Mouse (Mus musculus) neutrophil, adult 59 days (primary cell): ENCODE results near the gene 2900026A02Rik. TPM values are rescaled to one million over a fixed set of nuclear protein-coding genes. Genes with fewer than 3 reads are reported as not detected.

Experiments used
- total RNA-seq, 2 experiments: library from RNA; stranded (reverse); gene quantifications; 1 replicate in 1 of 2; 2 replicates in 1 of 2; pipeline ENCODE4 v1.2.4; 2023

2900026A02Rik gene
- total RNA-seq, result under 1 TPM; 0.33 to 0.44 TPM

GRCm38 (mm10) chr5:113221147-113221865 lies at the start of gene 2900026A02Rik:
Gene 2900026A02Rik (minus strand): TSS chr5:113221236.

GRCm38 (mm10) chr5:113226632-113227102 lies 5.6 kb upstream of the 2900026A02Rik start, which contains the start of gene Tmem211:
Gene Tmem211 (plus strand): TSS chr5:113226909.

GRCm38 (mm10) chr5:113081439-113081838 lies 139.6 kb downstream of the 2900026A02Rik start, which contains the start of gene Crybb3:
Gene Crybb3 (minus strand): TSS chr5:113081584.

GRCm38 (mm10) chr5:113070017-113070416 lies 151.0 kb downstream of the 2900026A02Rik start, which contains the start of gene Crybb2:
Gene Crybb2 (minus strand): TSS chr5:113070117.

Other genes with a start within 250 kb of the 2900026A02Rik start
- gene Grk3, start 205.4 kb downstream of the 2900026A02Rik start, total RNA-seq, result 10 to 100 TPM; 32.9 to 33.5 TPM
- gene Crybb2, start 151.1 kb downstream of the 2900026A02Rik start, total RNA-seq, result not detected
- gene Crybb3, start 139.7 kb downstream of the 2900026A02Rik start, total RNA-seq, result not detected
- not detected for gene Tmem211, start 5.7 kb upstream of the 2900026A02Rik start, total RNA-seq
- under 1 TPM in 1 of 2 experiments, not detected in 1; 0.09 TPM for gene Sgsm1, start 89.5 kb upstream of the 2900026A02Rik start, total RNA-seq
- gene Aym1, start 136.1 kb upstream of the 2900026A02Rik start, total RNA-seq, result not detected